Mouse (Mus musculus) ES-Bruce4 (cell line): Measurements from ENCODE around the gene Trir. TPM values are rescaled to one million over a fixed set of nuclear protein-coding genes. Genes with fewer than 3 reads are reported as not detected.

Source experiments
- H3K27ac ChIP-seq: 2 replicates; pipeline ENCODE4 v1.5.1; 2012; ENCODE audit warnings: low read length, inconsistent platforms; ENCODE audit not compliant: insufficient read depth
- H3K27me3 ChIP-seq: 2 replicates; pipeline ENCODE4 v1.6.1; 2012; ENCODE audit warnings: mild to moderate bottlenecking, low read length, inconsistent platforms; ENCODE audit not compliant: control insufficient read depth, poor library complexity, insufficient read depth, severe bottlenecking
- H3K36me3 ChIP-seq: 2 replicates; pipeline ENCODE4 v1.6.1; 2012; ENCODE audit warnings: inconsistent platforms, mild to moderate bottlenecking, low read length, moderate library complexity; ENCODE audit not compliant: control insufficient read depth, poor library complexity, insufficient read depth, severe bottlenecking
- H3K4me1 ChIP-seq: one replicate; pipeline ENCODE4 v1.8.1; 2011; ENCODE audit warnings: low read length; ENCODE audit not compliant: control insufficient read depth, insufficient read depth
- H3K4me3 ChIP-seq: 2 replicates; pipeline ENCODE4 v1.5.1; 2011; ENCODE audit warnings: low read depth, mild to moderate bottlenecking, low read length
- H3K9ac ChIP-seq: 2 replicates; pipeline ENCODE4 v1.6.1; 2012; ENCODE audit warnings: low read depth, mild to moderate bottlenecking, inconsistent platforms; ENCODE audit not compliant: poor library complexity, severe bottlenecking
- H3K9me3 ChIP-seq: replicated peaks from 2 replicates; pipeline ENCODE4 v1.6.1; 2012; ENCODE audit warnings: mild to moderate bottlenecking, low read length, inconsistent platforms; ENCODE audit not compliant: control insufficient read depth, poor library complexity, insufficient read depth, severe bottlenecking
- CTCF ChIP-seq: IDR thresholded peaks from one replicate; pipeline ENCODE4 v1.8.1; 2011; ENCODE audit warnings: low read depth, low read length
- EP300 ChIP-seq: IDR thresholded peaks from 2 replicates; pipeline ENCODE4 v1.6.1; 2011; ENCODE audit warnings: low read depth, low read length; ENCODE audit not compliant: insufficient read depth
- POLR2A ChIP-seq: IDR thresholded peaks from one replicate; pipeline ENCODE4 v1.8.1; 2011; ENCODE audit warnings: low read length; ENCODE audit not compliant: insufficient read depth
- polyA plus RNA-seq: library from polyadenylated mRNA; stranded (reverse); fragments of >200 nt; gene quantifications from 2 replicates; pipeline ENCODE4 v1.2.4, GENCODE M21; 2011; ENCODE audit warnings: low read depth; ENCODE audit not compliant: missing spikeins, insufficient read depth, insufficient read length

Gene Trir
- polyA plus RNA-seq, 1 experiment: 82.4 TPM

DNA sequence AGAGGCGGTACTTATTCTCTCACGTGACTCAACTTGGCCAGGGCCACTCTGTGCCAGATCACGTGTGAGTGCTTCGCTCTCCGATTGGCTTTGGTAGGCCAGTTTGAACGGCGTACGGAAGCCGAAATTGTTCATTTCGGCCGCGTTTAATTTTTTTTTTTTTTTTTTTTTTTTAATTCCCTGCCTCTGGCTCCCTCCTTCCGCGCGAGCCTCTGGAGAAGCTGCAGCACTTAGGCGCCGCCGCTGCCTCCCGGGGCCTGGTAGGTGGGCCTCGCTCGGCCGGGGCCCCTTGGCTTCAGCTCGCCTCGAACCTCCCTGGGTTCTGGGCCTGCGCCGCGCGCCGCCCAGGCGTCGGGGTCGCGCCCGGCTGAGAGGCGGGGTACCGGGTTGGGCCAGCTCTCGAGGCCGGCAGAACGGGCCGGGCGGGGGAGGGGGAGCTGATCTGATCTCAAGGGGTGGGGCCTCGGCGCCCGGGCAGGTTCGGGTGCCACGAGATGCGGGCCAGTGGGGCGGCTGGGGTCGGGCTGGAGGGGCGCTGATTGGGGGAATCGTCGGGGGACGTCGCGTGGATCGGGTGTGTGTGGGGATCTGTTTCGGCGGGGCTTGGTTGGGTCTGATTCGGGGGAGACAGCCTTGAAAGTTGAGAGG, 10.2 kb downstream of the Trir start, which contains the start of gene Tnpo2:
Gene Tnpo2, plus strand, starts transcription at position 198 of the 648 bp plus-strand sequence.
- Histone ChIP-seq H3K27me3 (no peaks in the 10 kb centered on the region), H3K36me3 (peaks cover 31% of the 10 kb centered on the region), H3K9me3 (no peaks in the 10 kb centered on the region), H3K9ac (peak within 1 kb of the TSS; percentile 99), H3K27ac (peak within 1 kb of the TSS; percentile 95), H3K4me1 (no peaks in the 10 kb centered on the region), H3K4me3 (peak within 1 kb of the TSS; percentile 98)
- TF ChIP-seq CTCF: no peak
- 0 out of 2 replicates have a peak, but pooled peaks have one; percentile 34 for TF ChIP-seq EP300
- peak; percentile 41 for TF ChIP-seq POLR2A

DNA sequence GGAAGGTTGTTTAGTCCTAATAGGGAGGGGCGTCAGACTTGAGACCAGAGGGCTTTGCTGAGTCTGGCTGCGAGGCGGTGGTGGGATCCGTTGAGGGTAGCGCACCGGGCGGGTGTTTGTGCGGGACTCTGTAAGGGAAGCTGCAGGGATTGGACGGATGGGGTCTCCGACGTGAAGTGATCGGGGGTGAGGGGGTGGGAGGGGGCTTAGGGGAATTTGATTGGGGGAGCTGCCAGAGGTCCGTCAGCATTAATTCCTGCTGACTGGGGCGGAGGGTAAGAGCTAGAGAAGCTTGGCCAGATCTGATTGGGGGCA, 10.7 kb downstream of the Trir start:
- Histone ChIP-seq H3K4me1 (no peaks in the 10 kb centered on the region), H3K4me3 (peak overlapping the region; percentile 95), H3K27ac (peak overlapping the region; percentile 95), H3K9me3 (no peaks in the 10 kb centered on the region), H3K36me3 (peaks cover 31% of the 10 kb centered on the region), H3K27me3 (no peaks in the 10 kb centered on the region), H3K9ac (peak overlapping the region; percentile 99)
- TF ChIP-seq POLR2A (no peak), CTCF (no peak), EP300 (no peak)

GRCm38 (mm10) chr8:85037681-85038531, 11.3 kb downstream of the Trir start:
- TF ChIP-seq EP300 (no peak), CTCF (no peak), POLR2A (no peak)
- Histone ChIP-seq H3K27ac (peak overlapping the region; percentile 91), H3K4me3 (peak overlapping the region; percentile 95), H3K9ac (peak overlapping the region; percentile 99), H3K36me3 (peaks cover 32% of the 10 kb centered on the region), H3K4me1 (no peaks in the 10 kb centered on the region), H3K9me3 (no peaks in the 10 kb centered on the region), H3K27me3 (no peaks in the 10 kb centered on the region)

- Histone ChIP-seq H3K27me3 (no peaks in the 10 kb centered on the region), H3K4me3 (no peak overlapping the region), H3K27ac (no peak overlapping the region), H3K9ac (no peak overlapping the region), H3K4me1 (no peaks in the 10 kb centered on the region), H3K9me3 (no peaks in the 10 kb centered on the region), H3K36me3 (peaks cover 87% of the 10 kb centered on the region)
- TF ChIP-seq POLR2A: no peak
- no peak for TF ChIP-seq CTCF
- TF ChIP-seq EP300: no peak
Measured at GRCm38 (mm10) chr8:85043619-85044018, 17.0 kb downstream of the Trir start.

GRCm38 (mm10) chr8:85057367-85057766, 30.7 kb downstream of the Trir start:
- no peak overlapping the region for H3K9ac ChIP-seq
- peaks cover 48% of the 10 kb centered on the region for H3K36me3 ChIP-seq
- H3K27me3 ChIP-seq: no peaks in the 10 kb centered on the region
- H3K4me1 ChIP-seq: peaks cover 3% of the 10 kb centered on the region
- no peaks in the 10 kb centered on the region for H3K9me3 ChIP-seq
- H3K4me3 ChIP-seq: no peak overlapping the region
- H3K27ac ChIP-seq: no peak overlapping the region
- TF ChIP-seq CTCF: no peak
- no peak for TF ChIP-seq EP300
- no peak for TF ChIP-seq POLR2A
